Mouse (Mus musculus) macrophage (primary cell): ENCODE results near the gene Slc22a23. TPM values are rescaled to one million over a fixed set of nuclear protein-coding genes. Genes with fewer than 3 reads are reported as not detected.
"Not testable (repeated sequence)": the region's sequence is repeated elsewhere in the genome, so short reads cannot be mapped to it uniquely, and the experiment has no call there.

Experiments used
- H3K27ac ChIP-seq: fragments of 350-480 bp; formaldehyde crosslinking; 2 replicates; pipeline ENCODE4 v1.9.0; 2021
- H3K36me3 ChIP-seq: fragments of 350-480 bp; formaldehyde crosslinking; 2 replicates; pipeline ENCODE4 v1.9.0; 2021; ENCODE audit errors: inconsistent target
- H3K4me3 ChIP-seq: fragments of 350-480 bp; formaldehyde crosslinking; 2 replicates; pipeline ENCODE4 v1.9.0; 2021; ENCODE audit errors: inconsistent target
- H3K79me2 ChIP-seq: fragments of 350-480 bp; formaldehyde crosslinking; 2 replicates; pipeline ENCODE4 v1.9.0; 2021; ENCODE audit errors: inconsistent target
- WGBS: methylation state at CpG from one replicate; pipeline ENCODE4 v1.1.7; 2026; ENCODE audit warnings: inconsistent platforms; ENCODE audit not compliant: missing documents; 5-methylcytosine and 5-hydroxymethylcytosine counted together
- polyA plus RNA-seq: library from polyadenylated mRNA; stranded (reverse); fragments of 250-400 nt; gene quantifications from 3 replicates; pipeline ENCODE4 v1.2.4, GENCODE M21; 2018; ENCODE audit warnings: inconsistent platforms
- total RNA-seq, 78 experiments: library from RNA; depleted of rRNA; stranded (reverse); fragments of 250-400 nt; gene quantifications; 1 replicate in 9 of 78; 2 replicates in 24 of 78; 3 replicates in 43 of 78; 4 replicates in 2 of 78; pipeline ENCODE4 v1.2.4; 2018; ENCODE audit warnings: inconsistent platforms in 56 of 78

The Slc22a23 gene
- total RNA-seq (2018; cell fraction: chromatin; rRNA removed) = 1 to 10 TPM in 2 of 26 experiments, under 1 TPM in 15, not detected in 9; 0.08 to 2.0 (median 0.33) TPM
- total RNA-seq (2018; cell fraction: cytosol; rRNA removed) = 1 to 10 TPM in 1 of 26 experiments, under 1 TPM in 25; 0.10 to 1.5 (median 0.26) TPM
- 1 to 10 TPM in 4 of 26 experiments, under 1 TPM in 21, not detected in 1; 0.17 to 2.2 (median 0.52) TPM for total RNA-seq (2018; cell fraction: nucleus; rRNA removed)
- 0.16 to 0.39 TPM (median 0.37 TPM) in 3 replicates for polyA plus RNA-seq

DNA sequence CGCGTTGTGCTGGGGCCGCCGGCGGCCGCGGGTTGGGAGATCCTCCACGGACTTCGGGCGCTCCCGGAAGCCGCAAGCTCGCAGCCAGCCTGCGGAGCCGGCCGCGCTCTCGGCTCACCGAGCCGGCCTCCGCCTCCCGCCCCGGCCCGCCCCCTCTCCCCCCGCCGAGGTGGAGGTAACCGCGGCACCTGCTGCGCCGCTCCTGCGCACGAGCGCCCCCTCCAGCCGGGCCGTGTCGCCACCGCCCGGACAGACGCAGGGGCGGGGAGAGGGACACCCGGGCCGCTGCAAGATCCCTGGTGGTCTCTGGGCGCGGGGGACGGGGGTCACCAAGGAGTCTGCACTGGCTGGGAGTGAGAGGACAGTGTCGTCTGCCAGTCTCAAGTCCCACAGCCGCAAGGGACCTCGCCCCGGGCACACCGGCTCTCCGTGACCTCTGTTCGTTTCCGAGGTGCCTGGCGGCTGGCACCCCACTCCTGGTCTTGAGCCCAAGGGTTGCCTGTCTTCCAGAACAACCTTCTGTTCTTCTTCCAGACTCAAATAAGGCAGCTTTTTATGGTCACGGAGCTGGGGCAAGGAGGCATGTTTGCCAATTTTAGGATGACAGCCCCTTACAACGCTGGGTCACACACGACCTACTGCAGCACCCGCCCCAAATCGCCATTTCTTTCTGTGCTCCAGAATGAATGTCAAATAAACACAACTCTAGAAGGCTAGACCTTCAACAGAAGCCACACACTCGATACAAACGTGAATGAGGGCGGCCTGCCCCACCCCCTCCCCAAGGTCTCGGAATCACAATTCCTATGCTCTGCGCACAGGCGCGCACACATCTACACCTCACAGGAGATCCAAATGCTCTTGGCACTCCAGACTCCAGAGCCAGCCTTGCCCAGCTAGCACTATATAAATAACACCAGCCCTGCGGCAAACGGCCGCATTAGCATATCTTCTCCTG is at the start of gene Slc22a23:
TSS of gene Slc22a23 (minus strand) at position 55 of the 958 bp plus-strand sequence.
- 20% methylated on average over 43 of the region's 69 CpGs for WGBS
- H3K27ac ChIP-seq = no peak within 1 kb of the TSS
- no peaks in the 10 kb centered on the region for H3K79me2 ChIP-seq
- H3K4me3 ChIP-seq = no peak within 1 kb of the TSS
- H3K36me3 ChIP-seq = no peaks in the 10 kb centered on the region

DNA sequence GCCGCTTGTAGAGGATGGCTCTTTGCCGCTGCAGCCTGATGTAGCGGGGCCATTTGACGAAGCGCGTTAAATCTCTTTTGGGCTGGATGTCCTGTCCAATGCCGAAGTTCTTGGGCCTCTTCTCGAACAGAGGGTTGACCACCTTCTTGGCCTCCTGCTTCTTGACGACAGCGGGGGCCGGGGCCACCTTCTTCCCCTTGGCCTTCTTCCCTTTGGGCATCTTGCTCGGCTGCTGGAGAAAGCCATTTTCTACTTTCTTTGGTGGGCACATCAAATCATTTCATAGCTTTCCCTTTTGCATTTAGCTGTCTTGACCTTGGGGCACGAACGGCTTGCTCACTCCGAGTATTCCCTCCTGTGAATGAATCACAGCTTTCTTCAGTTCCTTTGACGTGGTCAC is 49.3 kb upstream of the Slc22a23 start:
- H3K27ac ChIP-seq, H3K4me3 ChIP-seq, H3K36me3 ChIP-seq, H3K79me2 ChIP-seq: not testable (repeated sequence)
- WGBS = 97% methylated on average over 7 of the region's 16 CpGs

DNA sequence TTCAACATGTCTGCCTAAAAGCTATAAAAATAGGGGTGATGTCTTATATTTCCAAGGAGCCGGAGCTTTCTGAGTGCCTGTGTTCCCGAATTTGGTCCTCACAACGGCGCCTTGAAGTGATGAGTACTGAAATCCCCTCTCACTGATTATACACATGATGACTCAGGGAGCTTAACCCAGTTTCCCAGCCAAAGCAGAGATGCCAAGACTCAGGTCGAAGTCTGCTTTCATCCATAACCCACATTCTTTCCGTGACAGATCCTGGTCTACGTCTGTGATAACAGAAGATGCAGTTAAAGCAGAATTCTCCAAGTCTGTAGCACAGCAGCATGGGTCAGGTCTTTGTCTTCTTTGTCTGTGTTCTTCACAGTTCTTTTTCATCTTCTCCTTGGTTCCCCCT is 47.4 kb upstream of the Slc22a23 start:
- Histone ChIP-seq H3K4me3 (no peak overlapping the region), H3K79me2 (no peaks in the 10 kb centered on the region)
- WGBS = 91% methylated on average over 7 of the region's 7 CpGs

DNA sequence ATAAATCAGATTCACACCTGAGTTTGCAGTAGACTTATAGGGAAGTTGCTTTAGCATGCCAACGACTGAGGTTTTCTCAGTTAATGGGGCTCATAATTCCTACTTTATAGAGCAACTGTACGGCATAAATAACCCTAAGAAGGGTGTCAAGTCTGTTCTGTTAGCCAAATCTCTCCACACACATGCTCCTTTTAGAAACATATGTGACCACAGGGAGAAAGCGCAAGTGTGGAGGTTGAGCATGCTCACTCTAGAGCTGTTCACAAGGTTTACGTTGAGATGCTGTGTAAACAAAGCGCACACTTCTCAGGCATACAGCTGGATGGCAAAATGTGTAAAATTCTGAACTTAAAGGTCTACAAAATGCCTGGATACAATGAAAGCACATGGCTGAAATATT is 43.2 kb upstream of the Slc22a23 start:
- no peak overlapping the region for H3K27ac ChIP-seq
- H3K36me3 ChIP-seq = no peaks in the 10 kb centered on the region
- no peaks in the 10 kb centered on the region for H3K79me2 ChIP-seq
- no peak overlapping the region for H3K4me3 ChIP-seq
- WGBS = 85% methylated on average over 5 of the region's 5 CpGs

More for the DNA sequence above, 47.4 kb upstream of the Slc22a23 start:
- H3K27ac ChIP-seq = no peak overlapping the region
- no peaks in the 10 kb centered on the region for H3K36me3 ChIP-seq

DNA sequence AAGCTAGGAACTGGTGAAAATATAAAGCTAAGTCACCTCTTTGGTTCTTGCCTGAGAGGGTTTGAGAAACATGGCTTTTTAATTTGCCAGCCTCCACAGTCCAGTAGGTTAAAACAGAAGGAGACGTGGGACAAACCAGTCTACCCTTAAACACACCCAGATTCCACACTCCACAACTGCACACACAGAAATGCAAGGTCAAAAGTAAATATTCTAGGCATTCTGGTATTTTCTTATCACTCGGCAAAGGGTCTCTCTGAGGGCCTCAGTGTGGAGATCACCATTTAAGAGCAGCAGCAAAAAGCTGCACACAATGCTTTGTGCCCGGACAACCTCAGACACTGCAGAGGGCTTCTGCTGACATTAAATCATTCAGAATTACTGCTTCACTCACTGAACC is 38.4 kb upstream of the Slc22a23 start:
- WGBS = 89% methylated on average over 3 of the region's 3 CpGs
- Histone ChIP-seq H3K27ac (no peak overlapping the region), H3K79me2 (no peaks in the 10 kb centered on the region), H3K4me3 (no peak overlapping the region), H3K36me3 (no peaks in the 10 kb centered on the region)

DNA sequence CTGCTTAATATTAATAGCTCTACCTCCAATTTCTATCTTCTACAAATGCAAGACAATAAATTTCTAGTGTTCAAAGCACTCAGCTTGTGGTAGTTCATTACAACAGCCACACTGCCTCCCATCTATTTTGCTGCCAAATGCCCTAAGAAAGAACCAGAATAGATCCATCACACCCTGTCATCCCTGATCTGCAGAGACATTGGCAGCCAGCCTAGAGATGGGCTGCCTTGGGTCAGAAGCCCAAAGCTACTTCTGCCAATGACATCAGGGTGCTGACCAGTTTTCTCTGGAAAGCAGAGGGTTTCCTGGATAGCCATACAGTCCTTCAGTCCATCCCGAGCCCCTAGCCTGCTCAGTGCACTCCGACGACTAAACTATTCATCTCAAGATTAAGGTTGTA is 33.9 kb upstream of the Slc22a23 start:
- Histone ChIP-seq H3K36me3 (no peaks in the 10 kb centered on the region), H3K79me2 (no peaks in the 10 kb centered on the region), H3K27ac (no peak overlapping the region), H3K4me3 (no peak overlapping the region)
- 100% methylated on average over 3 of the region's 3 CpGs for WGBS

DNA sequence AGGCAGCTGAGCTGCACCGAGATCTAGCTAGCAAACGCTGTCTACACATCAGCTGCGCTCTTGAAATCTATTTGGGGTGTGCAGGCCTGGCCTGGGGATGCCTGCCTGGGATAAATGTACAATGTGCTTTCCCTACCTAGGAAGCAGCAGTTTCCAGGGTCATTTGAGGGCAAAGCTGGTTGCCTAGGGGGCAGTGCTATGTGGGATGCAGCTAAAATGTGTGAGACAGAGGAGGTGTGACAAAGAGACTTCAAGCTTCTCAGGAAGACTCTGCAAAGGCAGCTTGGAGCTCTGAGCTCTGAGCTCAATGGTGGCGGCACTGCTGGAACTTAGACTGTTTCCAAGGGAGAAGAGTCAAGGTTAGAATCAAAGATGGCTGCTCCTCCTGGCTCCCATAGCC is 30.2 kb upstream of the Slc22a23 start:
- WGBS = 89% methylated on average over 4 of the region's 4 CpGs
- Histone ChIP-seq H3K4me3 (no peak overlapping the region), H3K27ac (no peak overlapping the region), H3K36me3 (no peaks in the 10 kb centered on the region), H3K79me2 (no peaks in the 10 kb centered on the region)

DNA sequence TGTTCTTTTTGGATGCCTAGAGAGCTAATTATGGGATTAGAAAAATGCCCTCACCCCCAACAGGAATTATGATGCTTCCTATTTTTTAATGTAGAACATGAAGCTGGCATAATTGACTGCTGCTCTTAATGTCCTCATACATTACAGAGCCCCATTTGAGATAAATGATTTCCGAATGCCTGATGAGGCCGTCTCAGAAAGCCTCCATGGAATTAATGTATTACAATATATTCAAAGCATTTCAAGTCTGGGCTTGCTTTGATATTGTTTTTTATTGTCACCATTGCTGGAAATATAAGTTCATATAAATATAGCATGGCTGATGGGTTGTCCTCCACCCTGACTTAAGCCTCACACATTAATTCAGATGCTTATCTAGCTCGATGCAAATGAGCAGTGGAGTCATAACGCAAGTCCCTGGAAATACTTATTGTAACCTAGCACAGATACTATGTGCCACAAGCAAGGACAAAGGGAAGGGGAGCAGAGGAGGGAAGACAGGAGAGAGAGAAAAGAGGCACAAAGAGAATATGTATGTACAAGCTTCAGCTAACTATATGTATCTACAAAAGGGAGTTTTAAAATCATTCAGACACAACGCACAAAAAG is 28.0 kb upstream of the Slc22a23 start:
- no peak overlapping the region for H3K4me3 ChIP-seq
- H3K36me3 ChIP-seq = no peaks in the 10 kb centered on the region
- WGBS = 94% methylated on average over 5 of the region's 5 CpGs
- H3K79me2 ChIP-seq = no peaks in the 10 kb centered on the region
- no peak overlapping the region for H3K27ac ChIP-seq

DNA sequence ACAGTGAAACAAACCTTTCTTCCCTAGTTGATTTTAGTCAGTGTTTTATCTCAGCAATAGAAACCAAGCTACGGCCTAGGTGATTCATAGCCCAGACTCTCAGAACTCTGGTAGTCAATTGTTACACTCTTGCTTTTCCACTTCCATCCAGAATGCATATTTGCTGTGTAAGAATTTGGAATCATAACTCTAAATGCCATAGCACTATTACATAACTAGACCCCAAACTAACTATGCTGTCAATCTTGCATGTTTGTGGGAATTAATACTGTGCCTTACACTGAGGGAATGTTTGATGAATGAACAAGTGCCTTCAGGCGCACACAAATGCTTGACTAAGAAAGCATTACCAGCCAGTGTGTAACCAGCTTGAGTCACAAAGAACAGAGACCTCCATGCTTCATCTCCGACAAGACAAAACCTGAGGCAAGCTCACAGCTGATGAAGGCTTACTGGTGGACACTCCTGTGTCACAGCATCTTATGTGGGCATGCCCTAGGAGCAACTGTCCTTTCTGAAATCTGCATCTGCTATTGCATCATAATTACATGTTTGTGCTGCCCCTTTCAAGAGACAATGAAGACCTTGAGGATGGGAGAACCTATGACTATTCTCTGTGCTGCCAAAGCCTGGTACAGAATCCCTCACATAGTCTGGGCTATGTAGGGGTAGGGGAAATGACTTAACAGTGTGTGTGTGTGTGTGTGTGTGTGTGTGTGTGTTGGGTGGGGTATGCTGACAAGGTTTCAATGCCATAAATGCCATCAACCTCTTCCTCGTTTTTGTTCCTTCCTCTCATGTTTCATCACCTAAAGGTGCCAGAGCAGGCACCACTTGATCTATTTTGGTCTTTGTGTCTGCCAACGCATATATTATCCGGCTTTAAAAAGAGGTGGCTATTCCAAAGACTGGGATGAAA is 27.2 kb upstream of the Slc22a23 start:
- Histone ChIP-seq H3K79me2 (no peaks in the 10 kb centered on the region), H3K36me3 (no peaks in the 10 kb centered on the region), H3K4me3 (no peak overlapping the region), H3K27ac (no peak overlapping the region)
- WGBS = 66% methylated on average over 6 of the region's 6 CpGs

DNA sequence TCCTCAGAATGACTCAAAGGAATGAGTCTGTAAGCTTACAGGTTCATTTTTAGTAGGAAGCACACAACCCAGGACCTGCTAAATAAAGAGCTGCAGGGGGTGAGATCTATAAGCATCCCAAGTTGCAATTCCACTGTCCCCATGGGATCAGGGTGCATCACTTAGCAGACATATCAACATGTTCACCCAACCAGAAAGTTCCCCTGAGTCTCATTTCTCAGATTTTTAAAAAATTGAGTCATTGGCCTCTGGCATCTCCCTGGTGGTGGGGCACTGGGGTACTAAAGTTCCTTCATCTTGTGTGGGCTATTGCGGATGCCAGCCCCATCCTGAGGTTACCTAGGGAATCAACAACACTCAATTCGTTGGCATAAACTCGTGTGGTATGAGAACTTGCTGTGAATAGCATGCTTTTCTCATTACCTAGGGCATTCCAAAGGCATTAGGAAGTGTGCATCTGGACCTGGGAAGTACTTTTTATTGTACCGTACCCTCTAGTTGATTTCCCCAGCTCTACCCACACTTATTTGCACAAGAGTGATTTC is 25.4 kb upstream of the Slc22a23 start:
- Histone ChIP-seq H3K27ac (no peak overlapping the region), H3K79me2 (no peaks in the 10 kb centered on the region), H3K36me3 (no peaks in the 10 kb centered on the region), H3K4me3 (no peak overlapping the region)
- WGBS = 90% methylated on average over 4 of the region's 4 CpGs

DNA sequence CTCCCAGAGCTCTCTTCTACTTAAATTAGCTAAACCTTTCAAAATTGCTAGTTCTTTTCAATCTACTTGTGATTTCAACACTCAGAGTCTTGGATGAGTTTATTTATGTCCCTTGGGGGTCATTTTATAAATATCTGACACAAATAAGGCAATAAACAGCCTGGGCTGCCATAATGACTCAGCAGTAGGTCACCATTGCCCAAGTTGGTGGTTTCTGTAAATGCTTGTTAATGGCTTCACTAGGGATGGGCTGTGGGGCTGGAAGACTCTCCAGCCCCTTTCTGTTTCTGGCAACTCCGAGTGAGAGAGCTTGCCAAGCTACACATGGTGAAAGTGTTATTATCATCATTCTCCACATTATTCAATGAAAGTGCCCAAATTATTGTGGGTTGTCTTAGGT is 20.2 kb upstream of the Slc22a23 start:
- Histone ChIP-seq H3K4me3 (no peak overlapping the region), H3K79me2 (no peaks in the 10 kb centered on the region), H3K27ac (no peak overlapping the region), H3K36me3 (no peaks in the 10 kb centered on the region)
- WGBS = 80% methylated on average over 1 of the region's 1 CpGs

DNA sequence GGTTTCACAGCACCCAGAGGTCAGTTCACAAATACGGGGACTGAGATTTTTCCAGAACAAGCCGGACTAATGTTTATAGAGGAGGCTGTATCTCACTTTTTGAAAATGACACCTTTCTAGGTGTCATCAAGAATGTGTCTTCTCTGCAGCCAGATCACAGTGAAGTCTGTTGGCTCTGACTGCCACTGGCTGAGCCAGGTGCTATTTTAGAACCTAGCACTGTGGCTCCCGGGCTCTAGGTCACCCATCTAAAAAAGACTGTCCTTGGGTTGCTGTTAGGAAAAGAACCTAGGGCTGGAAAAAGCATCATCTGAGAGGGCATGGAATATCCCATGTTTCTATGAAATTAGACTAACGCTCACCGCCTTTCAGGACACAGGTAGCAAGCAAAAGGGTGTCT is 10.7 kb upstream of the Slc22a23 start:
- H3K79me2 ChIP-seq = no peaks in the 10 kb centered on the region
- WGBS = 90% methylated on average over 5 of the region's 5 CpGs
- H3K4me3 ChIP-seq = no peak overlapping the region
- H3K36me3 ChIP-seq = no peaks in the 10 kb centered on the region
- H3K27ac ChIP-seq = no peak overlapping the region

DNA sequence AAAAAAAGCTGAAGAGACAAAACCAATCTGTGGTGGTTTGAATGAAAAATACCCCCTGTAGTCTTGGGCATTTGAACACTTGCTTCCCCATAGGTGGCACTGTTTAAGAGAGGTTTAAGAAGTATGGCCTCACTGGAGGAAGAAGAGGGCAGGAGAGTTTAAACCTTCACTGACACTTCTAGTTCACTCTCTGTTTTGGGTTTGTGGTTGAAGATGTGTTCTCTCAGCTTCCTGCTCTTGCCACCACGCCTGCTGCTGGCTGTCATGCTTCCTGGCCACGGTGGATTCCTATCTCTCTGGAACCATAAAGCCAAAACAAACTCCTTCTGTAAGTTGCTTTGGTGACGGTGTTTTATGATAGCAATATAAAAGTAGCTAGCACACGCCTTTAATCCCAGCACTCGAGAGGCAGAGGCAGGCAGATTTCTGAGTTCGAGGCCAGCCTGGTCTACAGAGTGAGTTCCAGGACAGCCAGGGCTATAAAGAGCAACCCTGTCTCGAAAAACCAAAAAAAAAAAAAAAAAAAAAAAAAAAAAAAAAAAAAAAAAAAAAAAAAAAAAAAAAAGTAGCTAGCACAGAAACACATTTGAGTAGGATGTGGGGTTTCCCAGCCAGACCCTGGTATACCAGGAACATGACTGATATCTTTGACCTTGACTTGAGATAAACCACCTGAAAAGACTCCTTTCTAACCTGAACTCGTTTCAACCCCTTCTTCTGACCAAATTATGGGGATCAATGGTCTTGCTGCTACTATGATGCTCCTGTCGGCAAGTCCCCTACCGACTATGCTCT is 10.0 kb upstream of the Slc22a23 start:
- WGBS = 72% methylated on average over 8 of the region's 10 CpGs
- no peaks in the 10 kb centered on the region for H3K79me2 ChIP-seq
- no peak overlapping the region for H3K4me3 ChIP-seq

More for the DNA sequence above, 10.0 kb upstream of the Slc22a23 start:
- H3K27ac ChIP-seq = no peak overlapping the region
- H3K36me3 ChIP-seq = no peaks in the 10 kb centered on the region
